Mouse (Mus musculus): ENCODE measurements around the gene Hdgfl2. TPM values are rescaled to one million over a fixed set of nuclear protein-coding genes. Genes with fewer than 3 reads are reported as not detected.
"Not testable (repeated sequence)": the region's sequence is repeated elsewhere in the genome, so short reads cannot be mapped to it uniquely, and the experiment has no call there.

Hdgfl2 gene
- polyA plus RNA-seq, 1 experiment from 2014 or later, result 136 TPM

DNA sequence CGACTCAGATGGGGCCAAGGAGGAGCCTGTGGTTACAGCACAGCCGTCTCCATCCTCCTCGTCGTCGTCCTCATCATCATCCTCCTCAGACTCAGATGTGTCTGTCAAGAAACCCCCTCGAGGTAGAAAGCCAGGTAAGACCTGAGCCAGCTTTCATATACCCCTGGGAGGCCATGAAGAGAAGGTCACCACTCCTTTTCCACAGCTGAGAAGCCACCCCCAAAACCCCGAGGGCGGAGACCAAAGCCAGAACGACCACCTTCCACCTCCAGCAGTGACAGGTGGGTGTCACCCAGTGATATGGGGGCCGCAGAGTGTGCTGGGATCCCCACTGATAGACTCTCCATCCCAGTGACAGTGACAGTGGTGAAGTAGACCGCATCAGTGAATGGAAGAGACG, 17.4 kb downstream of the Hdgfl2 start:
- no peak overlapping the region for H3K4me3 ChIP-seq (ENCODE audit: low read depth, low read length)
- DNase-seq (ENCODE audit: low spot score) (no peak), ATAC-seq (ENCODE audit: insufficient read depth, low FRiP score, low TSS enrichment) (no peak)
- peaks cover 40% of the 10 kb centered on the region for H3K36me3 ChIP-seq (ENCODE audit: control insufficient read depth, insufficient read depth, low read length)
- no peaks in the 10 kb centered on the region for H3K4me1 ChIP-seq (ENCODE audit: control insufficient read depth, insufficient read depth, low read length)
- H3K27ac ChIP-seq (ENCODE audit: low read depth, low read length), result no peak overlapping the region
- H3K27me3 ChIP-seq (ENCODE audit: control insufficient read depth, insufficient read depth, low read length), result no peaks in the 10 kb centered on the region
- 89% methylated on average over 12 of the region's 12 CpGs for WGBS
- H3K9me3 ChIP-seq (ENCODE audit: control insufficient read depth, low read length), result no peaks in the 10 kb centered on the region
- no peak overlapping the region for H3K9ac ChIP-seq (ENCODE audit: low read length)
- no peak overlapping the region for H3K4me2 ChIP-seq (ENCODE audit: low read depth)

GRCm38 (mm10) chr17:56098180-56098579, 18.7 kb downstream of the Hdgfl2 start:
- WGBS, result 88% methylated on average over 8 of the region's 8 CpGs
- Histone ChIP-seq H3K4me3 (ENCODE audit: low read depth, low read length) (no peak overlapping the region), H3K27me3 (ENCODE audit: control insufficient read depth, insufficient read depth, low read length) (no peaks in the 10 kb centered on the region), H3K27ac (ENCODE audit: low read depth, low read length) (no peak overlapping the region), H3K36me3 (ENCODE audit: control insufficient read depth, insufficient read depth, low read length) (peaks cover 51% of the 10 kb centered on the region), H3K4me1 (ENCODE audit: control insufficient read depth, insufficient read depth, low read length) (no peaks in the 10 kb centered on the region), H3K4me2 (ENCODE audit: low read depth) (no peak overlapping the region), H3K9me3 (ENCODE audit: control insufficient read depth, low read length) (no peaks in the 10 kb centered on the region), H3K9ac (ENCODE audit: low read length) (no peak overlapping the region)
- DNase-seq (ENCODE audit: low spot score) (no peak), ATAC-seq (ENCODE audit: insufficient read depth, low FRiP score, low TSS enrichment) (no peak)

DNA sequence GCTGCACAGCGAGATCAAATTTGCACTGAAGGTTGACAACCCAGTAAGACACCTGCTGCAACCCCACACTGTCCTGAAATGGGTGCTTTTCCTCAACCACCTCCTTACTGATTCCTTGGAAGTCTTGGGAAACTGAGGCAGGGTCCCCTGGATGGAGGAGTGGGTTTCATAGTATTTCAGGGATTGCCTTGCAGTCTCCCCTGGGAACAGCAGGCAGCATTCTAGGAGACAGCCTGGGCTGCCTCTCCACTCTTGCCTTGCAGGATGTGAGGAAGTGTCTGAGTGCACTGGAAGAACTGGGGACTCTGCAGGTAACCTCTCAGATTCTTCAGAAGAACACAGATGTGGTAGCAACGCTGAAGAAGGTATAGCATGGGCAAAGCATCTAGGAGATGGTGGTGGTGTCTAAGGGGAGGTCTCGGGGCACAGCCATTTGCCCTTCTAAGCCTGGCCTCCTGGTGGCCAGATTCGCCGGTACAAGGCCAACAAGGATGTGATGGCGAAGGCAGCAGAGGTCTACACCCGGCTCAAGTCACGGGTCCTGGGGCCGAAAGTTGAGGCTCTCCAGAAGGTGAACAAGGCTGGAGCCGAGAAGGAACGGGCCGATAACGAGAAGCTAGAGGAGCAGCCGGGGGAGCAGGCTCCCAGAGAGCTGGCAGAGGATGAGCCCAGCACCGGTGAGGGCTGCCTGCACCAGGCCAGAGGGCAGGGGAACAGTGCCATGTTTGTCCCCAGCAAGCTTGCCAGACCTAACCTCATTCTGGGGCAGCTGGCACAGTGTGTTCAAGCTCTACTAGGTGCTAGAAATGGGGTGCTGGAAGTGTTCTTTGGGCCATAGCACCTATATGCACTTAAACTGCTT, 19.5 kb downstream of the Hdgfl2 start:
- ATAC-seq (ENCODE audit: insufficient read depth, low FRiP score, low TSS enrichment) (no peak), DNase-seq (ENCODE audit: low spot score) (no peak)
- Histone ChIP-seq H3K27me3 (ENCODE audit: control insufficient read depth, insufficient read depth, low read length) (no peaks in the 10 kb centered on the region), H3K9ac (ENCODE audit: low read length) (no peak overlapping the region), H3K9me3 (ENCODE audit: control insufficient read depth, low read length) (no peaks in the 10 kb centered on the region), H3K4me2 (ENCODE audit: low read depth) (no peak overlapping the region), H3K27ac (ENCODE audit: low read depth, low read length) (no peak overlapping the region), H3K4me1 (ENCODE audit: control insufficient read depth, insufficient read depth, low read length) (no peaks in the 10 kb centered on the region), H3K4me3 (ENCODE audit: low read depth, low read length) (no peak overlapping the region), H3K36me3 (ENCODE audit: control insufficient read depth, insufficient read depth, low read length) (peaks cover 51% of the 10 kb centered on the region)
- 92% methylated on average over 15 of the region's 15 CpGs for WGBS

GRCm38 (mm10) chr17:56100811-56101210, 21.4 kb downstream of the Hdgfl2 start:
- no peak overlapping the region for H3K27ac ChIP-seq (ENCODE audit: low read depth, low read length)
- H3K4me3 ChIP-seq (ENCODE audit: low read depth, low read length), result no peak overlapping the region
- no peaks in the 10 kb centered on the region for H3K4me1 ChIP-seq (ENCODE audit: control insufficient read depth, insufficient read depth, low read length)
- H3K36me3 ChIP-seq (ENCODE audit: control insufficient read depth, insufficient read depth, low read length), result peaks cover 48% of the 10 kb centered on the region
- no peak overlapping the region for H3K4me2 ChIP-seq (ENCODE audit: low read depth)
- ATAC-seq (ENCODE audit: insufficient read depth, low FRiP score, low TSS enrichment) (no peak), DNase-seq (ENCODE audit: low spot score) (no peak)
- H3K9ac ChIP-seq (ENCODE audit: low read length), result no peak overlapping the region
- WGBS, result 84% methylated on average over 3 of the region's 3 CpGs
- no peaks in the 10 kb centered on the region for H3K27me3 ChIP-seq (ENCODE audit: control insufficient read depth, insufficient read depth, low read length)
- H3K9me3 ChIP-seq (ENCODE audit: control insufficient read depth, low read length), result no peaks in the 10 kb centered on the region

DNA sequence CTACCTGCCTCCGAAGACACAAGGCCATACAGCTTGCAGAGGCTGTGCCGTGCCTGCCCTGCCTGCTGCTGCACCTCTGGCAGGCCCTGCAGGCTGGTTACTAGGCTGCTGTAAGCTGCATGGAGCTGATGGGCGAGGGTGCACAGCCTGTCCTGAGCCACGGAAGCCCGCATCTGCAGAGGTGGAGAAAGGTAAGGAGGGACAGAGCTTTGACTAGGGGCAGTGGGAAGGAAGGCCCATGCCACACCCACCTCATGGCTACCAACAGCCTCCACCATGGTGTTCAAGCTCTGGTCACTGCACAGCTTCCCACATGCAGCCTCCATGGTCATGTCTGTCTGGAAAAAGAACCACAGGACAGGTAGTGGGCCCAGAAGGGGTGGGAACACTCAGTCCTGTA, 22.7 kb downstream of the Hdgfl2 start:
- peaks cover 36% of the 10 kb centered on the region for H3K36me3 ChIP-seq (ENCODE audit: control insufficient read depth, insufficient read depth, low read length)
- WGBS, result 91% methylated on average over 5 of the region's 5 CpGs
- DNase-seq (ENCODE audit: low spot score), result no peak

GRCm38 (mm10) chr17:56102927-56103326, 23.5 kb downstream of the Hdgfl2 start:
- Histone ChIP-seq H3K9me3 (ENCODE audit: control insufficient read depth, low read length) (no peaks in the 10 kb centered on the region), H3K4me2 (ENCODE audit: low read depth) (no peak overlapping the region), H3K27ac (ENCODE audit: low read depth, low read length) (no peak overlapping the region), H3K4me3 (ENCODE audit: low read depth, low read length) (no peak overlapping the region), H3K4me1 (ENCODE audit: control insufficient read depth, insufficient read depth, low read length) (no peaks in the 10 kb centered on the region), H3K9ac (ENCODE audit: low read length) (no peak overlapping the region), H3K36me3 (ENCODE audit: control insufficient read depth, insufficient read depth, low read length) (peaks cover 31% of the 10 kb centered on the region), H3K27me3 (ENCODE audit: control insufficient read depth, insufficient read depth, low read length) (no peaks in the 10 kb centered on the region)
- ATAC-seq (ENCODE audit: insufficient read depth, low FRiP score, low TSS enrichment), result no peak
- 94% methylated on average over 9 of the region's 9 CpGs for WGBS
- no peak for DNase-seq (ENCODE audit: low spot score)

More for the DNA sequence above, 22.7 kb downstream of the Hdgfl2 start:
- Histone ChIP-seq H3K27ac (ENCODE audit: low read depth, low read length) (no peak overlapping the region), H3K9ac (ENCODE audit: low read length) (no peak overlapping the region), H3K4me3 (ENCODE audit: low read depth, low read length) (no peak overlapping the region), H3K4me1 (ENCODE audit: control insufficient read depth, insufficient read depth, low read length) (no peaks in the 10 kb centered on the region), H3K9me3 (ENCODE audit: control insufficient read depth, low read length) (no peaks in the 10 kb centered on the region), H3K4me2 (ENCODE audit: low read depth) (no peak overlapping the region), H3K27me3 (ENCODE audit: control insufficient read depth, insufficient read depth, low read length) (no peaks in the 10 kb centered on the region)
- no peak for ATAC-seq (ENCODE audit: insufficient read depth, low FRiP score, low TSS enrichment)

DNA sequence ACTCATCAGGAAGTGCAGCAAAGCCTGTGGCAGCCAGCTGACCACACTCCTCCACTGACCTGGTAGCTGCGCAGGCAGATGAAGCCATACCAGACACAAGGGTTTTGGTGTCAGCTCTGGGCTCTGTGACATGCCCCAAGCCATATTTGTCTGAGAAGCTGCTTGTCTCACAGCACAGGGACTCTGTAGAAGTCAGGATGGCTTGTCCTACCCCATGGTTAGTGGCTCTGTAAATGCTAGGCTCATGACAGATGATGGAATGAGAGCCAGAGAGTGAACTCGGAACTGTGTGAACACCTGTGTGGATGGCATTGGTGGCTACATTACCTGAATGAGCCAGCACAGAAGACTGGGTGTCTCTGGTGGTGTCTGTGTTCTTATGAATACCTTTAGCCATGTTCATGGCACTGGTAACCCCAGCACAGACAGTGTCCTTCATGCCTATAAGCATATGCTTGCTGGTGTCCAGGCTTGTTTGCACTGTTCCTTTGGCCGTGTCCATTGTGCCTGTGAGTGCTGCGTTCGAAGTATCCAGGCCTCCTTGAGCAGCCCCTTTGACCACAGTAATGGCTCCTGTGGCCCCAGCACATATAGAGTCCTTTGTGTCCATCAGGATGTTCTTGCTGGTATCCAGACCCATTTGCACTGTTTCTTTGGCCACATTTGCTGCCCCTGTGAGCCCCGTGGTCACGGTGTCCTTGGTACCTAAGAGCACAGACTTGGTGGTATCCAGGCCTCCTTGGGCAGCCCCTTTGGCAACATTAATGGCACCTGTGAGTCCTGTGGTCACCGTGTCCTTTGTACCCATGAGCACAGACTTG, 24.2 kb downstream of the Hdgfl2 start:
- no peak overlapping the region for H3K4me2 ChIP-seq (ENCODE audit: low read depth)
- no peak overlapping the region for H3K9ac ChIP-seq (ENCODE audit: low read length)
- DNase-seq (ENCODE audit: low spot score) (no peak), ATAC-seq (ENCODE audit: insufficient read depth, low FRiP score, low TSS enrichment) (no peak)
- H3K9me3 ChIP-seq (ENCODE audit: control insufficient read depth, low read length), result no peaks in the 10 kb centered on the region
- H3K27ac ChIP-seq (ENCODE audit: low read depth, low read length), result no peak overlapping the region
- no peaks in the 10 kb centered on the region for H3K4me1 ChIP-seq (ENCODE audit: control insufficient read depth, insufficient read depth, low read length)
- H3K36me3 ChIP-seq (ENCODE audit: control insufficient read depth, insufficient read depth, low read length), result peaks cover 26% of the 10 kb centered on the region
- no peaks in the 10 kb centered on the region for H3K27me3 ChIP-seq (ENCODE audit: control insufficient read depth, insufficient read depth, low read length)
- H3K4me3 ChIP-seq (ENCODE audit: low read depth, low read length), result no peak overlapping the region
- WGBS, result 98% methylated on average over 8 of the region's 8 CpGs

- not testable (repeated sequence) for H3K9me3 ChIP-seq (ENCODE audit: control insufficient read depth, low read length); H3K4me3 ChIP-seq (ENCODE audit: low read depth, low read length); H3K9ac ChIP-seq (ENCODE audit: low read length); DNase-seq (ENCODE audit: low spot score); H3K27me3 ChIP-seq (ENCODE audit: control insufficient read depth, insufficient read depth, low read length); H3K27ac ChIP-seq (ENCODE audit: low read depth, low read length); H3K4me1 ChIP-seq (ENCODE audit: control insufficient read depth, insufficient read depth, low read length); ATAC-seq (ENCODE audit: insufficient read depth, low FRiP score, low TSS enrichment); H3K4me2 ChIP-seq (ENCODE audit: low read depth)
- peaks cover 24% of the 10 kb centered on the region for H3K36me3 ChIP-seq (ENCODE audit: control insufficient read depth, insufficient read depth, low read length)
- 87% methylated on average over 2 of the region's 5 CpGs for WGBS
These were observed 25.4 kb downstream of the Hdgfl2 start for GRCm38 (mm10) chr17:56104821-56105220.
